Mouse (Mus musculus) spleen, embryonic (tissue): ENCODE results near the gene Irs2.

Source experiments
- CTCF ChIA-PET: fragments of 350-600 bp; sonication (Branson Sonifier 250); formaldehyde crosslinking; loops from one replicate; lab custom pipeline; 2022; lab: Charles Lee

The Irs2 gene

GRCm38 (mm10) chr8:11008379-11008775 lies at the start of gene Irs2:
Gene Irs2 (minus strand): TSS chr8:11008458.
- CTCF ChIA-PET, result no interaction called here

- CTCF ChIA-PET, result no interaction called here
These were observed 48.4 kb upstream of the Irs2 start for GRCm38 (mm10) chr8:11056665-11057064.

GRCm38 (mm10) chr8:11056175-11056563 lies 47.9 kb upstream of the Irs2 start:
- CTCF ChIA-PET, result no interaction called here

GRCm38 (mm10) chr8:11055557-11056174 lies 47.4 kb upstream of the Irs2 start:
- CTCF ChIA-PET, result no interaction called here

GRCm38 (mm10) chr8:11049835-11050234 lies 41.6 kb upstream of the Irs2 start:
- CTCF ChIA-PET, result no interaction called here

- CTCF ChIA-PET, result no interaction called here
These were observed 39.6 kb upstream of the Irs2 start for GRCm38 (mm10) chr8:11047812-11048211.

- CTCF ChIA-PET, result no interaction called here
These were observed 36.4 kb upstream of the Irs2 start for GRCm38 (mm10) chr8:11044660-11045059.

GRCm38 (mm10) chr8:11043591-11043990 lies 35.3 kb upstream of the Irs2 start:
- CTCF ChIA-PET, result no interaction called here

- CTCF ChIA-PET, result no interaction called here
These were observed 34.8 kb upstream of the Irs2 start for GRCm38 (mm10) chr8:11042872-11043587.

GRCm38 (mm10) chr8:11040088-11040487 lies 31.8 kb upstream of the Irs2 start:
- CTCF ChIA-PET, result no interaction called here

- CTCF ChIA-PET, result no interaction called here
These were observed 30.5 kb upstream of the Irs2 start for GRCm38 (mm10) chr8:11038788-11039187.

GRCm38 (mm10) chr8:11038367-11038766 lies 30.1 kb upstream of the Irs2 start:
- CTCF ChIA-PET, result no interaction called here

GRCm38 (mm10) chr8:11036790-11037189 lies 28.5 kb upstream of the Irs2 start:
- CTCF ChIA-PET, result no interaction called here

GRCm38 (mm10) chr8:11035628-11036416 lies 27.6 kb upstream of the Irs2 start:
- CTCF ChIA-PET, result no interaction called here

- CTCF ChIA-PET, result no interaction called here
These were observed 16.6 kb upstream of the Irs2 start for GRCm38 (mm10) chr8:11024871-11025270.

GRCm38 (mm10) chr8:11020949-11021572 lies 12.8 kb upstream of the Irs2 start:
- CTCF ChIA-PET, result no interaction called here

- CTCF ChIA-PET, result interaction anchor here (0.6 to 0.7 kb wide), 2 partner anchors 158 to 234 kb away, joined by 3 to 6 read pairs; no protein-coding TSS in a partner anchor
These were observed 7.4 kb upstream of the Irs2 start for GRCm38 (mm10) chr8:11015622-11016021.

- CTCF ChIA-PET, result interaction anchor here (0.7 to 0.9 kb wide), 2 partner anchors 162 to 186 kb away, joined by 3 read pairs; no protein-coding TSS in a partner anchor
These were observed 5.0 kb upstream of the Irs2 start for GRCm38 (mm10) chr8:11013258-11013657.

- CTCF ChIA-PET, result interaction anchor here (0.7 kb wide), 1 partner anchor 442 kb away, joined by 4 read pairs; no protein-coding TSS in a partner anchor
These were observed 3.7 kb upstream of the Irs2 start for GRCm38 (mm10) chr8:11011787-11012485.

- CTCF ChIA-PET, result interaction anchor here (1.6 kb wide), 1 partner anchor 87 kb away, joined by 5 read pairs; no protein-coding TSS in a partner anchor
These were observed 2.8 kb upstream of the Irs2 start for GRCm38 (mm10) chr8:11010913-11011605.
